Mouse (Mus musculus) hindbrain, embryonic 11.5 days (tissue): ENCODE measurements around the gene Eef2k. TPM values are rescaled to one million over a fixed set of nuclear protein-coding genes. Genes with fewer than 3 reads are reported as not detected.

Experiments used
- ATAC-seq: fragments of 200-750 bp; cut with Nextera tagmentation; 2 replicates; pipeline ENCODE4 v1.8.0; 2017; ENCODE audit warnings: mild to moderate bottlenecking, moderate TSS enrichment, moderate library complexity; ENCODE audit not compliant: low FRiP score
- DNase-seq: peaks from one replicate; pipeline ENCODE4 v3.0.0-alpha.2; 2015; ENCODE audit warnings: low spot score
- H3K27ac ChIP-seq: fragments of 300-500 bp; sonication (generic); 2 replicates; pipeline ENCODE4 v1.5.1; 2014; ENCODE audit warnings: mild to moderate bottlenecking, low read depth, low read length
- H3K27me3 ChIP-seq: fragments of 300-500 bp; sonication (generic); 2 replicates; pipeline ENCODE4 v1.6.1; 2014; ENCODE audit warnings: mild to moderate bottlenecking, low read length, moderate library complexity, mixed read lengths; ENCODE audit not compliant: control insufficient read depth, insufficient read depth
- H3K36me3 ChIP-seq: fragments of 300-500 bp; sonication (generic); 2 replicates; pipeline ENCODE4 v1.6.1; 2014; ENCODE audit warnings: mild to moderate bottlenecking, low read length, moderate library complexity, mixed read lengths; ENCODE audit not compliant: control insufficient read depth, insufficient read depth
- H3K4me1 ChIP-seq: fragments of 300-500 bp; sonication (generic); replicated peaks from 2 replicates; pipeline ENCODE4 v1.6.1; 2014; ENCODE audit warnings: low read length, mixed read lengths; ENCODE audit not compliant: control insufficient read depth, insufficient read depth
- H3K4me2 ChIP-seq: fragments of 300-500 bp; sonication (generic); replicated peaks from 2 replicates; pipeline ENCODE4 v1.6.1; 2014; ENCODE audit warnings: mild to moderate bottlenecking, low read depth, low read length
- H3K4me3 ChIP-seq: fragments of 300-500 bp; sonication (generic); 2 replicates; pipeline ENCODE4 v1.5.1; 2014; ENCODE audit warnings: low read depth, low read length
- H3K9ac ChIP-seq: fragments of 300-500 bp; sonication (generic); 2 replicates; pipeline ENCODE4 v1.6.1; 2014; ENCODE audit warnings: low read depth, low read length
- H3K9me3 ChIP-seq: fragments of 300-500 bp; sonication (generic); 2 replicates; pipeline ENCODE4 v1.6.1; 2016; ENCODE audit warnings: low read length; ENCODE audit not compliant: control insufficient read depth
- WGBS: fragments of 180-500 bp; shearing (Covaris S2); extraction: QIAGEN DNeasy Blood & Tissue Kit; methylation state at CpG from one replicate; pipeline ENCODE4 v1.1.7; 2014; 5-methylcytosine and 5-hydroxymethylcytosine counted together
- polyA plus RNA-seq: library from polyadenylated mRNA; unstranded; fragments of >200 nt; fragmentation: Nextera tagmentation; extraction: Ambion mirVana; gene quantifications from 2 replicates; pipeline ENCODE4 v1.2.1, GENCODE M21; 2014

Eef2k gene
- polyA plus RNA-seq, 1 experiment from 2014 or later, result 8.5 TPM

GRCm38 (mm10) chr7:120869883-120870282 lies 27.3 kb downstream of the Eef2k start:
- Histone ChIP-seq H3K4me2 (no peak overlapping the region), H3K27ac (no peak overlapping the region), H3K9me3 (no peaks in the 10 kb centered on the region), H3K27me3 (no peaks in the 10 kb centered on the region), H3K36me3 (no peaks in the 10 kb centered on the region), H3K4me3 (no peak overlapping the region), H3K4me1 (peaks cover 5% of the 10 kb centered on the region; the same call in 1 of the 2 replicates), H3K9ac (no peak overlapping the region)
- 68% methylated on average over 5 of the region's 5 CpGs for WGBS
- no peak for ATAC-seq
- DNase-seq, result no peak

GRCm38 (mm10) chr7:120870431-120871008 lies 27.9 kb downstream of the Eef2k start:
- no peak for DNase-seq
- Histone ChIP-seq H3K9ac (no peak overlapping the region), H3K4me1 (peaks cover 5% of the 10 kb centered on the region; the same call in 1 of the 2 replicates), H3K9me3 (no peaks in the 10 kb centered on the region), H3K4me2 (no peak overlapping the region), H3K36me3 (no peaks in the 10 kb centered on the region), H3K27ac (no peak overlapping the region), H3K4me3 (no peak overlapping the region), H3K27me3 (no peaks in the 10 kb centered on the region)
- no peak for ATAC-seq
- 82% methylated on average over 5 of the region's 5 CpGs for WGBS

GRCm38 (mm10) chr7:120873083-120873482 lies 30.5 kb downstream of the Eef2k start:
- H3K36me3 ChIP-seq, result no peaks in the 10 kb centered on the region
- no peak overlapping the region for H3K9ac ChIP-seq
- H3K4me3 ChIP-seq, result no peak overlapping the region
- no peaks in the 10 kb centered on the region for H3K27me3 ChIP-seq
- H3K27ac ChIP-seq, result no peak overlapping the region
- no peak for ATAC-seq
- no peaks in the 10 kb centered on the region for H3K4me1 ChIP-seq
- H3K4me2 ChIP-seq, result no peak overlapping the region
- DNase-seq, result no peak
- H3K9me3 ChIP-seq, result no peaks in the 10 kb centered on the region
- WGBS, result 75% methylated on average over 12 of the region's 12 CpGs

- Histone ChIP-seq H3K4me2 (no peak overlapping the region), H3K4me1 (no peaks in the 10 kb centered on the region), H3K9me3 (no peaks in the 10 kb centered on the region), H3K9ac (no peak overlapping the region), H3K4me3 (no peak overlapping the region), H3K27me3 (no peaks in the 10 kb centered on the region), H3K27ac (no peak overlapping the region), H3K36me3 (no peaks in the 10 kb centered on the region)
- no peak for ATAC-seq
- DNase-seq, result no peak
- WGBS, result 92% methylated on average over 3 of the region's 3 CpGs
These were observed 31.4 kb downstream of the Eef2k start for GRCm38 (mm10) chr7:120874021-120874420.

GRCm38 (mm10) chr7:120874764-120875539 lies 32.3 kb downstream of the Eef2k start:
- no peak overlapping the region for H3K4me3 ChIP-seq
- no peaks in the 10 kb centered on the region for H3K9me3 ChIP-seq
- no peak overlapping the region for H3K27ac ChIP-seq
- no peaks in the 10 kb centered on the region for H3K36me3 ChIP-seq
- H3K9ac ChIP-seq, result no peak overlapping the region
- no peaks in the 10 kb centered on the region for H3K4me1 ChIP-seq
- WGBS, result 81% methylated on average over 7 of the region's 7 CpGs
- ATAC-seq (no peak), DNase-seq (no peak)
- H3K4me2 ChIP-seq, result no peak overlapping the region
- no peaks in the 10 kb centered on the region for H3K27me3 ChIP-seq

- H3K4me3 ChIP-seq, result no peak overlapping the region
- no peak for DNase-seq
- no peaks in the 10 kb centered on the region for H3K27me3 ChIP-seq
- ATAC-seq, result no peak
- no peaks in the 10 kb centered on the region for H3K4me1 ChIP-seq
- no peak overlapping the region for H3K9ac ChIP-seq
- WGBS, result 73% methylated on average over 3 of the region's 3 CpGs
- H3K9me3 ChIP-seq, result no peaks in the 10 kb centered on the region
- H3K27ac ChIP-seq, result no peak overlapping the region
- H3K36me3 ChIP-seq, result no peaks in the 10 kb centered on the region
- H3K4me2 ChIP-seq, result no peak overlapping the region
These were observed 33.1 kb downstream of the Eef2k start for GRCm38 (mm10) chr7:120875540-120876388.

- Histone ChIP-seq H3K27ac (no peak overlapping the region), H3K4me3 (no peak overlapping the region), H3K36me3 (no peaks in the 10 kb centered on the region), H3K4me1 (no peaks in the 10 kb centered on the region), H3K9me3 (no peaks in the 10 kb centered on the region), H3K9ac (no peak overlapping the region), H3K27me3 (no peaks in the 10 kb centered on the region), H3K4me2 (no peak overlapping the region)
- WGBS, result 85% methylated on average over 6 of the region's 6 CpGs
- ATAC-seq (no peak), DNase-seq (no peak)
These were observed 35.6 kb downstream of the Eef2k start for GRCm38 (mm10) chr7:120878271-120878670.

- 94% methylated on average over 3 of the region's 3 CpGs for WGBS
- Histone ChIP-seq H3K27ac (no peak overlapping the region), H3K4me3 (no peak overlapping the region), H3K4me1 (no peaks in the 10 kb centered on the region), H3K9ac (no peak overlapping the region), H3K4me2 (no peak overlapping the region), H3K36me3 (no peaks in the 10 kb centered on the region), H3K9me3 (no peaks in the 10 kb centered on the region), H3K27me3 (no peaks in the 10 kb centered on the region)
- ATAC-seq (no peak), DNase-seq (no peak)
These were observed 37.3 kb downstream of the Eef2k start for GRCm38 (mm10) chr7:120879972-120880371.
